Mouse (Mus musculus) B cell, adult 62 days (primary cell): Measurements from ENCODE around the gene E130218I03Rik. TPM values are rescaled to one million over a fixed set of nuclear protein-coding genes. Genes with fewer than 3 reads are reported as not detected.

Experiments
- total RNA-seq: library from RNA; stranded (reverse); gene quantifications from 4 replicates; pipeline ENCODE4 v1.2.4, GENCODE M21; 2023

E130218I03Rik gene
- not detected in 4 replicates for total RNA-seq

GRCm38 (mm10) chr4:134243516-134244250 is at the start of gene E130218I03Rik:
Gene E130218I03Rik (plus strand): TSS chr4:134243662.

DNA sequence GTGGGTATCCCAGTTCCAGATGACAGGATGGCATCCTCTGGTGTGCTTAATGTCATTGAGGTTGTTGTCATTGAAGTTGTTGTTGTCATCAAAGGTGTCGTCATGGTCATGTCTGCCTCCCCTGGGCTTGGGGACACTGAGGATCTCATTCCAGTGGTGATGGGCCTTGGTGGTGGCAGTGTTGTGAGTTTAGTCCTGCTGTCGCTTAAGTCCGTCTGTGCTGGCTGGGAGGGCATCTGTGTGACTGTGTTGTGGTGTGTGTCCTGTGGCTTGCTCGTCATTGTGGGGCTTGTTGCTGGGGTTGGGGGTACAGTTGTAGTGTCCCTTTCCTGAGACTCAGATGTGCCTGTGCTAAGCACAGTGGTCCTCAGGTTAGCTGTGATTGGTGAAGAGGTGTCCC is 40.6 kb upstream of the E130218I03Rik start, which contains the start of gene Gm7534:
TSS of gene Gm7534 (minus strand) at position 101 of the 400 bp plus-strand sequence.

GRCm38 (mm10) chr4:134227194-134227593 is 16.3 kb upstream of the E130218I03Rik start, which contains the start of gene Catsper4:
Gene Catsper4 (minus strand): TSS chr4:134227383.

DNA sequence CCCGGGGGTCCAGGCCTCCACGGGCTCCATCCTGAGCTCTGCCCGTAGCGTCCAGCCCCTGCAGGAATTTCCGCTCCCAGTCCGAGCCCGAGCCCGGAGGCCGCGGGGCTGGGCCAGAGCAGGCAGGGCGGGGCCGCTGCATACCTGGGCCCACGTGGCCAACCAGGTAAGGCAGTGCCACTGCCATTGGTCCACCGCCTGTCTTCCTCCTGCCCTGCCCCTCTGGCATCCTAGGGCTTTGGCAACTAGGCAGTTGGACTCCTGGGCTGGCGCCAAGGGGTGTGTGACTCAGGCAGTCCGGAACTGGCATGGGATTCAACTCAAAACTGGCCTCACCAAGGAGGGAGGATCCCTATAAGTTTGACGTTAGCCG is 5.2 kb upstream of the E130218I03Rik start, which contains the start of gene Cnksr1:
TSS of gene Cnksr1 (minus strand) at position 121 of the 373 bp plus-strand sequence.

DNA sequence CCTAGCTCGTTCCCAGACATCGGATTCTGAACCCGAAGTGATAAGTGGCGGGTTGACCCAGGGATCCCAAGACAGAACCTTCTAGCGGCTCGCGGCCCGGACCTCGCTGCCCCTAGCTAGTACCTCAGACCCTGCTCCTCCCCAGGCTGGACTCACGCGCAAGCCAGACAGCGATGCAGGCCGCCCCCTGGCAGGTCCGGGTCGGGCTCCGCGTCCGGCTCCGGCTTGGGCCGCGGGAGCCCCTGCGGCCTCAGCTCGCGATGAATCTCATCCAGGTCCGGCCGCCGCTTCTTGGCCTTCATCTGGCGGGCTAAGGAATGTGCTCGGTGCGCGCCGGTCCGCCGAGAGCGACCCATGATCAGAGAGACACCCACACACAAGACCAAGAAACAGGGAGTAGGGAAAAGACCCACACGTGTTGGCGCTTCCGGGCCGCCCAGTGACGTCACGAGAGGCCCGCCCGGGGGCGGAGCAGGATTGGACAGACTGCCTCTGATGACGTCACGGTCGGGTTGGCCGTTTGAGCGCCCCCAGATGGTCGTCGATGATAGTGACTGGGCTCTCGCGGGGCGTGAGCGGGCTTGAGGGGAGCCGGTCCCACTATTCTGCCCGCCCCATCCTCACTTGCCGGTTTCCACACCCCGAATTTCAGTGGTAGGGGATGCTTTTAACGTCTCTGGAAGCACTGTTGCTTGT is 1.8 kb downstream of the E130218I03Rik start, which contains the start of gene Zfp593:
TSS of gene Zfp593 (minus strand) at position 445 of the 696 bp plus-strand sequence.

GRCm38 (mm10) chr4:134246719-134247258 is 3.3 kb downstream of the E130218I03Rik start, which contains the start of gene Gm30191:
Gene Gm30191 (plus strand): TSS chr4:134246935.

GRCm38 (mm10) chr4:134253722-134254324 is 10.4 kb downstream of the E130218I03Rik start, which contains the start of gene Grrp1:
Gene Grrp1 (minus strand): TSS chr4:134254106.

GRCm38 (mm10) chr4:134287575-134288025 is 44.1 kb downstream of the E130218I03Rik start, which contains the start of gene Pdik1l:
Gene Pdik1l (minus strand): TSS chr4:134287895.

Other genes starting within 250 kb of the E130218I03Rik start
- gene Dhdds, start 242.7 kb upstream of the E130218I03Rik start, total RNA-seq = 26.2 to 33.2 TPM (median 31.3 TPM) in 4 replicates
- not detected in 4 replicates for gene Lin28a, start 224.8 kb upstream of the E130218I03Rik start, total RNA-seq
- gene Zfp683, start 189.8 kb upstream of the E130218I03Rik start, total RNA-seq = not detected in 4 replicates
- gene Crybg2, start 182.8 kb upstream of the E130218I03Rik start, total RNA-seq = 8.5 to 12.5 TPM (median 10.6 TPM) in 4 replicates
- 1,472 to 1,719 TPM (median 1,551 TPM) in 4 replicates for gene Cd52, start 148.6 kb upstream of the E130218I03Rik start, total RNA-seq
- gene Ubxn11, start 141.1 kb upstream of the E130218I03Rik start, total RNA-seq = 42.9 to 49.3 TPM (median 46.2 TPM) in 4 replicates
- 609 to 689 TPM (median 657 TPM) in 4 replicates for gene Sh3bgrl3, start 114.9 kb upstream of the E130218I03Rik start, total RNA-seq
- 18.4 to 30.3 TPM (median 22.9 TPM) in 4 replicates for gene Cep85, start 56.5 kb upstream of the E130218I03Rik start, total RNA-seq
- not detected in 4 replicates for gene Gm7534, start 40.7 kb upstream of the E130218I03Rik start, total RNA-seq
- gene Catsper4, start 16.3 kb upstream of the E130218I03Rik start, total RNA-seq = not detected in 4 replicates
- gene Cnksr1, start 5.3 kb upstream of the E130218I03Rik start, total RNA-seq = 0.69 TPM in 1 of 4 replicates, not detected in the others
- 25.1 to 28.5 TPM (median 27.5 TPM) in 4 replicates for gene Zfp593, start 1.9 kb downstream of the E130218I03Rik start, total RNA-seq
- not detected in 4 replicates for gene Gm30191, start 3.3 kb downstream of the E130218I03Rik start, total RNA-seq
- gene Grrp1, start 10.4 kb downstream of the E130218I03Rik start, total RNA-seq = not detected in 4 replicates
- 9.3 to 13.0 TPM (median 11.1 TPM) in 4 replicates for gene Pdik1l, start 44.2 kb downstream of the E130218I03Rik start, total RNA-seq
- not detected in 4 replicates for gene Trim63, start 71.5 kb downstream of the E130218I03Rik start, total RNA-seq
- gene Slc30a2, start 99.5 kb downstream of the E130218I03Rik start, total RNA-seq = not detected in 4 replicates
- 1.5 to 2.0 TPM (median 1.7 TPM) in 4 replicates for gene Extl1, start 140.2 kb downstream of the E130218I03Rik start, total RNA-seq
- 1.4 to 3.0 TPM (median 2.1 TPM) in 4 replicates for gene Pafah2, start 152.7 kb downstream of the E130218I03Rik start, total RNA-seq
- 29.6 to 39.7 TPM (median 33.1 TPM) in 4 replicates for gene Stmn1, start 224.7 kb downstream of the E130218I03Rik start, total RNA-seq